Mouse (Mus musculus) embryonic fibroblast, embryonic 13.5 days (primary cell): Measurements from ENCODE around the gene Mpdu1. TPM values are rescaled to one million over a fixed set of nuclear protein-coding genes. Genes with fewer than 3 reads are reported as not detected.

ENCODE experiments used
- H3K27ac ChIP-seq: 2 replicates; pipeline ENCODE4 v1.5.1; 2012; ENCODE audit warnings: low read length, control low read depth, inconsistent platforms; ENCODE audit not compliant: insufficient read depth
- H3K4me1 ChIP-seq: 2 replicates; pipeline ENCODE4 v1.6.1; 2011; ENCODE audit warnings: low read length; ENCODE audit not compliant: control insufficient read depth, insufficient read depth
- H3K4me3 ChIP-seq: 2 replicates; pipeline ENCODE4 v1.5.1; 2011; ENCODE audit warnings: mild to moderate bottlenecking, control low read depth, low read length; ENCODE audit not compliant: insufficient read depth
- CTCF ChIP-seq: IDR thresholded peaks from 2 replicates; pipeline ENCODE4 v1.5.1; 2011; ENCODE audit warnings: mild to moderate bottlenecking, control low read depth, low read length, moderate library complexity, borderline replicate concordance; ENCODE audit not compliant: insufficient read depth
- POLR2A ChIP-seq: IDR thresholded peaks from 2 replicates; pipeline ENCODE4 v1.6.1; 2011; ENCODE audit warnings: low read depth, mild to moderate bottlenecking, control low read depth, low read length, moderate library complexity
- polyA plus RNA-seq: library from polyadenylated mRNA; stranded (reverse); fragments of >200 nt; gene quantifications from 2 replicates; pipeline ENCODE4 v1.2.4, GENCODE M21; 2011; ENCODE audit warnings: low read depth; ENCODE audit not compliant: missing spikeins, insufficient read length

Mpdu1 gene
- polyA plus RNA-seq, 1 experiment: 47.8 TPM

- no peaks in the 10 kb centered on the region for H3K4me1 ChIP-seq
- TF ChIP-seq CTCF (no peak), POLR2A (no peak)
- no peak overlapping the region for H3K27ac ChIP-seq
- no peak overlapping the region for H3K4me3 ChIP-seq
Measured at GRCm38 (mm10) chr11:69608525-69608924, 53.9 kb downstream of the Mpdu1 start.

- no peaks in the 10 kb centered on the region for H3K4me1 ChIP-seq
- no peak for TF ChIP-seq CTCF
- TF ChIP-seq POLR2A: no peak
- H3K4me3 ChIP-seq: no peak overlapping the region
- no peak overlapping the region for H3K27ac ChIP-seq
Measured at GRCm38 (mm10) chr11:69606832-69607231, 55.6 kb downstream of the Mpdu1 start.

Other genes with a start within 250 kb of the Mpdu1 start
- gene Kdm6b, start 249.0 kb downstream of the Mpdu1 start, polyA plus RNA-seq: 31.8 and 33.4 TPM in 2 replicates
- gene Dnah2, start 113.5 kb downstream of the Mpdu1 start, polyA plus RNA-seq: 0.21 TPM in 1 of 2 replicates, not detected in the other
- 0.45 and 2.6 TPM in 2 replicates for gene Efnb3, start 102.4 kb downstream of the Mpdu1 start, polyA plus RNA-seq
- gene Wrap53, start 82.4 kb downstream of the Mpdu1 start, polyA plus RNA-seq: 7.9 and 10.2 TPM in 2 replicates
- gene Trp53, start 82.3 kb downstream of the Mpdu1 start, polyA plus RNA-seq: 159 and 160 TPM in 2 replicates
- gene Atp1b2, start 56.7 kb downstream of the Mpdu1 start, polyA plus RNA-seq: 0.58 and 2.7 TPM in 2 replicates
- gene Shbg, start 44.7 kb downstream of the Mpdu1 start, polyA plus RNA-seq: not detected in 2 replicates
- 11.7 and 13.6 TPM in 2 replicates for gene Sat2, start 40.6 kb downstream of the Mpdu1 start, polyA plus RNA-seq
- gene Fxr2, start 29.7 kb downstream of the Mpdu1 start, polyA plus RNA-seq: 63.5 and 71.7 TPM in 2 replicates
- gene Sox15, start 7.3 kb downstream of the Mpdu1 start, polyA plus RNA-seq: not detected in 2 replicates
- 4.9 and 8.6 TPM in 2 replicates for gene Cd68, start 3.5 kb upstream of the Mpdu1 start, polyA plus RNA-seq
- gene Eif4a1, start 9.8 kb upstream of the Mpdu1 start, polyA plus RNA-seq: 717 and 781 TPM in 2 replicates
- 117 and 187 TPM in 2 replicates for gene Senp3, start 19.4 kb upstream of the Mpdu1 start, polyA plus RNA-seq
- gene Tnfsf13, start 23.1 kb upstream of the Mpdu1 start, polyA plus RNA-seq: 0.85 and 1.5 TPM in 2 replicates
- gene Tnfsf12, start 33.2 kb upstream of the Mpdu1 start, polyA plus RNA-seq: 20.0 and 25.5 TPM in 2 replicates
- 3.0 and 4.4 TPM in 2 replicates for gene Tnfsfm13, start 33.5 kb upstream of the Mpdu1 start, polyA plus RNA-seq
- gene Polr2a, start 96.0 kb upstream of the Mpdu1 start, polyA plus RNA-seq: 82.6 and 90.9 TPM in 2 replicates
- not detected in 2 replicates for gene Slc35g3, start 99.3 kb upstream of the Mpdu1 start, polyA plus RNA-seq
- gene Zbtb4, start 103.3 kb upstream of the Mpdu1 start, polyA plus RNA-seq: 22.6 and 28.5 TPM in 2 replicates
- 4.6 and 7.2 TPM in 2 replicates for gene Chrnb1, start 133.3 kb upstream of the Mpdu1 start, polyA plus RNA-seq
- 1.1 and 2.5 TPM in 2 replicates for gene Fgf11, start 139.2 kb upstream of the Mpdu1 start, polyA plus RNA-seq
- gene Tmem102, start 143.0 kb upstream of the Mpdu1 start, polyA plus RNA-seq: not detected in 2 replicates
- not detected in 2 replicates for gene Gm39566, start 152.7 kb upstream of the Mpdu1 start, polyA plus RNA-seq
- gene Spem2, start 155.8 kb upstream of the Mpdu1 start, polyA plus RNA-seq: not detected in 2 replicates
- gene Spem1, start 159.5 kb upstream of the Mpdu1 start, polyA plus RNA-seq: not detected in 2 replicates
- 33.8 and 42.0 TPM in 2 replicates for gene Nlgn2, start 175.1 kb upstream of the Mpdu1 start, polyA plus RNA-seq
- 72.1 and 94.8 TPM in 2 replicates for gene Tmem256, start 175.9 kb upstream of the Mpdu1 start, polyA plus RNA-seq
- gene Plscr3, start 183.7 kb upstream of the Mpdu1 start, polyA plus RNA-seq: 120 and 128 TPM in 2 replicates
- not detected in 2 replicates for gene Tnk1, start 196.1 kb upstream of the Mpdu1 start, polyA plus RNA-seq
- gene Tmem95, start 215.4 kb upstream of the Mpdu1 start, polyA plus RNA-seq: not detected in 2 replicates
- gene Kctd11, start 218.8 kb upstream of the Mpdu1 start, polyA plus RNA-seq: 20.7 and 26.0 TPM in 2 replicates
- gene Acap1, start 232.9 kb upstream of the Mpdu1 start, polyA plus RNA-seq: not detected in 2 replicates
- gene 2810408A11Rik, start 238.3 kb upstream of the Mpdu1 start, polyA plus RNA-seq: 3.5 and 4.9 TPM in 2 replicates
- 30.8 and 31.8 TPM in 2 replicates for gene Neurl4, start 238.4 kb upstream of the Mpdu1 start, polyA plus RNA-seq